Mouse (Mus musculus): ENCODE measurements around the gene Amdhd1. TPM values are rescaled to one million over a fixed set of nuclear protein-coding genes. Genes with fewer than 3 reads are reported as not detected.

Amdhd1 gene
- total and polyA plus RNA-seq, 3 experiments, result not detected

- no peak overlapping the region for H3K9ac ChIP-seq (ENCODE audit: control insufficient read depth, low read depth, low read length, poor library complexity, severe bottlenecking)
- no peaks in the 10 kb centered on the region for H3K9me3 ChIP-seq (replicated peaks; ENCODE audit: insufficient read depth, low read length)
- H3K4me3 ChIP-seq (ENCODE audit: control insufficient read depth in 1 of 2, insufficient read depth in 1 of 2, low read depth in 2 of 2, low read length in 2 of 2), result no peak overlapping the region
- H3K4me1 ChIP-seq (ENCODE audit: control insufficient read depth in 1 of 2, insufficient read depth in 2 of 2, low read length in 2 of 2), result no peaks in the 10 kb centered on the region
- TF ChIP-seq CTCF (IDR thresholded peaks at IDR 0.05 in 2 of 3, conservative IDR thresholded peaks at IDR 0.05 in 1 of 3; ENCODE audit: control insufficient read depth in 1 of 3, insufficient read depth in 1 of 3, low read depth in 2 of 3, low read length in 3 of 3, poor library complexity in 1 of 3, severe bottlenecking in 1 of 3), result no peak
- no peak for TF ChIP-seq HCFC1 (IDR thresholded peaks at IDR 0.05; ENCODE audit: low read depth, low read length)
- TF ChIP-seq MYB (IDR thresholded peaks at IDR 0.05; ENCODE audit: low read depth, low read length), result no peak
- no peak for TF ChIP-seq TAL1 (IDR thresholded peaks at IDR 0.05; ENCODE audit: low read length)
- TF ChIP-seq USF2 (IDR thresholded peaks at IDR 0.05; ENCODE audit: borderline replicate concordance in 1 of 2, insufficient read depth in 1 of 2, low read depth in 1 of 2, low read length in 2 of 2), result no peak
- no peak for TF ChIP-seq E2F4 (IDR thresholded peaks at IDR 0.05; ENCODE audit: borderline replicate concordance, low read depth, low read length)
- TF ChIP-seq ZMIZ1 (IDR thresholded peaks at IDR 0.05; ENCODE audit: low read depth, low read length), result no peak
- no peak for TF ChIP-seq KAT2A (conservative IDR thresholded peaks at IDR 0.05; ENCODE audit: low read depth, low read length)
- no peak for TF ChIP-seq MAZ (IDR thresholded peaks at IDR 0.05; ENCODE audit: low read depth, low read length)
- TF ChIP-seq POLR2AphosphoS5 (IDR thresholded peaks at IDR 0.05; ENCODE audit: borderline replicate concordance, low read depth, low read length), result no peak
- TF ChIP-seq MAX (IDR thresholded peaks at IDR 0.05; ENCODE audit: low read length), result no peak
- H3K27ac ChIP-seq (ENCODE audit: control insufficient read depth, low read depth, low read length), result no peak overlapping the region
- H3K36me3 ChIP-seq (ENCODE audit: control insufficient read depth in 1 of 2, insufficient read depth in 2 of 2, low read length in 2 of 2), result no peaks in the 10 kb centered on the region
- DNase-seq (ENCODE audit: low read depth, low spot score), result no peak
- no peaks in the 10 kb centered on the region for H3K27me3 ChIP-seq (ENCODE audit: control insufficient read depth in 1 of 2, insufficient read depth in 2 of 2, low read length in 2 of 2)
- no peaks in the 10 kb centered on the region for H3K79me2 ChIP-seq (ENCODE audit: control insufficient read depth, insufficient read depth, low read length, poor library complexity)
These were observed 8.0 kb upstream of the Amdhd1 start for GRCm38 (mm10) chr10:93547741-93548270.

GRCm38 (mm10) chr10:93544172-93544571, 4.3 kb upstream of the Amdhd1 start:
- TF ChIP-seq HCFC1 (IDR thresholded peaks at IDR 0.05; ENCODE audit: low read depth, low read length) (no peak), TCF12 (IDR thresholded peaks at IDR 0.05; ENCODE audit: low read depth, low read length) (no peak), POLR2AphosphoS5 (IDR thresholded peaks at IDR 0.05; ENCODE audit: borderline replicate concordance, low read depth, low read length) (no peak), GABPA (IDR thresholded peaks at IDR 0.05; ENCODE audit: low read depth, low read length) (no peak), UBTF (IDR thresholded peaks at IDR 0.05; ENCODE audit: borderline replicate concordance, insufficient read depth, low read depth, low read length) (no peak)
- Histone ChIP-seq H3K27ac (ENCODE audit: control insufficient read depth, low read depth, low read length) (no peak overlapping the region), H3K4me1 (ENCODE audit: control insufficient read depth in 1 of 2, insufficient read depth in 2 of 2, low read length in 2 of 2) (peaks cover 0 to 6% of the 10 kb centered on the region in 2 experiments; a peak in 3 of 4 replicates)

More at GRCm38 (mm10) chr10:93544172-93544571, 4.3 kb upstream of the Amdhd1 start:
- no peak overlapping the region for H3K9ac ChIP-seq (ENCODE audit: control insufficient read depth, low read depth, low read length, poor library complexity, severe bottlenecking)
- peaks cover 0 to 4% of the 10 kb centered on the region in 2 experiments; a peak in 2 of 4 replicates for H3K36me3 ChIP-seq (ENCODE audit: control insufficient read depth in 1 of 2, insufficient read depth in 2 of 2, low read length in 2 of 2)
- H3K79me2 ChIP-seq (ENCODE audit: control insufficient read depth, insufficient read depth, low read length, poor library complexity), result no peaks in the 10 kb centered on the region
- no peaks in the 10 kb centered on the region for H3K27me3 ChIP-seq (ENCODE audit: control insufficient read depth in 1 of 2, insufficient read depth in 2 of 2, low read length in 2 of 2)
- no peak for DNase-seq (ENCODE audit: low read depth, low spot score)
- no peak overlapping the region for H3K4me3 ChIP-seq (ENCODE audit: control insufficient read depth in 1 of 2, insufficient read depth in 1 of 2, low read depth in 2 of 2, low read length in 2 of 2)
- H3K9me3 ChIP-seq (replicated peaks; ENCODE audit: insufficient read depth, low read length), result no peaks in the 10 kb centered on the region
